Comparison of ENCODE assay signal across 9 mouse cellular contexts in genomic region chr11:101060126-101060525, GRCm38 (mm10). TPM values are rescaled to one million over a fixed set of nuclear protein-coding genes. Genes with fewer than 3 reads are reported as not detected.
DNase-seq lines count a peak whose midpoint lies in the region; ATAC-seq and TF ChIP-seq lines count a peak whose summit lies in the region.
"Had no signal": no experiment of that assay in that cellular context is flagged by ENCODE, and none has a peak within 500 bp of the region (broad histone marks: within the 10 kb centered on the region; RNA-seq: fewer than 3 reads in every experiment).

No protein-coding gene starts in this region.

- 0 out of 2 replicates have a peak, but pooled peaks have one; percentile 34 for TF ChIP-seq POLR2A in embryonic fibroblast, embryonic 13.5 days (IDR thresholded peaks at IDR 0.05; ENCODE audit: low read depth, low read length)

- no peak overlapping the region for H3K9ac ChIP-seq in hindbrain, embryonic 12.5 days
- 0 out of 2 replicates have a peak overlapping the region, but pooled peaks have one; percentile 19 for H3K9ac ChIP-seq in midbrain, postnatal 0 days (replicated peaks; ENCODE audit: low read length, poor library complexity, severe bottlenecking)

- H3K27me3 ChIP-seq in hindbrain, embryonic 12.5 days = no peaks in the 10 kb centered on the region
- H3K27me3 ChIP-seq in midbrain, postnatal 0 days (ENCODE audit: insufficient read depth, low read length) = no peaks in the 10 kb centered on the region

- DNase-seq in embryo, embryonic 10.5 days (ENCODE audit: low spot score) = peak; percentile 8
- no peak for DNase-seq in embryo, embryonic 11 days
- peak; percentile 96 for DNase-seq in NIH3T3 (ENCODE audit: low read depth)
- peak; percentile 53 for DNase-seq in left cerebral cortex, postnatal 4 days
- no peak for DNase-seq in midbrain, postnatal 0 days (ENCODE audit: low spot score)
- DNase-seq in T-cell, adult 2 months (ENCODE audit: low spot score) = no peak

- H3K4me1 ChIP-seq in embryonic fibroblast, embryonic 13.5 days (ENCODE audit: control insufficient read depth, insufficient read depth, low read length) = peaks cover 32% of the 10 kb centered on the region
- peaks cover 16% of the 10 kb centered on the region for H3K4me1 ChIP-seq in hindbrain, embryonic 12.5 days
- no peaks in the 10 kb centered on the region for H3K4me1 ChIP-seq in midbrain, postnatal 0 days (ENCODE audit: insufficient read depth, low read length)

- no peak for ATAC-seq in hindbrain, embryonic 12.5 days (ENCODE audit: low FRiP score)
- no peak for ATAC-seq in midbrain, postnatal 0 days (ENCODE audit: low FRiP score)

- peak overlapping the region; percentile 96 for H3K27ac ChIP-seq in embryonic fibroblast, embryonic 13.5 days (ENCODE audit: insufficient read depth, low read length)
- H3K27ac ChIP-seq in hindbrain, embryonic 12.5 days = peak overlapping the region; percentile 76
- H3K27ac ChIP-seq in midbrain, postnatal 0 days (ENCODE audit: low read depth, low read length) = peak overlapping the region; percentile 57; the same call in 1 of the 2 replicates

- intact Hi-C loops in left cerebral cortex, postnatal 4 days (cut with DNase I) = no loop called here

- WGBS in hindbrain, embryonic 12.5 days = 69% methylated on average over 8 of the region's 8 CpGs
- 67% methylated on average over 8 of the region's 8 CpGs for WGBS in midbrain, postnatal 0 days

- H3K4me2 ChIP-seq in hindbrain, embryonic 12.5 days (replicated peaks) = no peak overlapping the region
- H3K4me2 ChIP-seq in midbrain, postnatal 0 days (ENCODE audit: low read depth, low read length, poor library complexity, severe bottlenecking) = no peak overlapping the region

- peaks cover 85% of the 10 kb centered on the region for H3K36me3 ChIP-seq in hindbrain, embryonic 12.5 days
- H3K36me3 ChIP-seq in midbrain, postnatal 0 days (ENCODE audit: insufficient read depth, low read length) = peaks cover 78% of the 10 kb centered on the region

- H3K9me3 ChIP-seq in hindbrain, embryonic 12.5 days (replicated peaks) = no peaks in the 10 kb centered on the region
- H3K9me3 ChIP-seq in midbrain, postnatal 0 days (ENCODE audit: low read length) = no peaks in the 10 kb centered on the region

- TF ChIP-seq CTCF in embryonic fibroblast, embryonic 13.5 days (IDR thresholded peaks at IDR 0.05; ENCODE audit: borderline replicate concordance, insufficient read depth, low read length) = no peak
- no peak for TF ChIP-seq CTCF in midbrain, postnatal 0 days (IDR thresholded peaks at IDR 0.05)

- H3K4me3 ChIP-seq in embryonic fibroblast, embryonic 13.5 days (ENCODE audit: insufficient read depth, low read length) = no peak overlapping the region
- no peak overlapping the region for H3K4me3 ChIP-seq in hindbrain, embryonic 12.5 days
- H3K4me3 ChIP-seq in midbrain, postnatal 0 days (ENCODE audit: low read depth, low read length) = no peak overlapping the region

RNA-seq across cellular contexts. Expression of gene Naglu, which starts 9.7 kb away (rescaled TPM):
- polyA plus RNA-seq in embryonic fibroblast, embryonic 13.5 days (2011; ENCODE audit: insufficient read length, low read depth, missing spikeins) = 21.8 and 24.9 TPM in 2 replicates
- 13.3 and 13.7 TPM in 2 replicates for polyA plus RNA-seq in hindbrain, embryonic 12.5 days (2016; fragmentation: Nextera tagmentation; extraction: Ambion mirVana)
- 1 to 10 TPM; 8.3 to 9.6 TPM for total RNA-seq in left cerebral cortex, postnatal 4 days (2021)
- 20.9 and 22.2 TPM in 2 replicates for total RNA-seq in midbrain, postnatal 0 days (2014; rRNA removed)
- polyA plus RNA-seq in midbrain, postnatal 0 days (2015; fragmentation: Nextera tagmentation; extraction: Ambion mirVana) = 16.0 and 16.6 TPM in 2 replicates

RNA-seq across cellular contexts. Expression of gene Hsd17b1, which starts 18.1 kb away (rescaled TPM):
- polyA plus RNA-seq in embryonic fibroblast, embryonic 13.5 days (2011; ENCODE audit: insufficient read length, low read depth, missing spikeins) = 1.2 and 5.2 TPM in 2 replicates
- 0.23 and 0.26 TPM in 2 replicates for polyA plus RNA-seq in hindbrain, embryonic 12.5 days (2016; fragmentation: Nextera tagmentation; extraction: Ambion mirVana)
- total RNA-seq in left cerebral cortex, postnatal 4 days (2021) = under 1 TPM; 0.52 to 0.76 TPM
- total RNA-seq in midbrain, postnatal 0 days (2014; rRNA removed) = 0.27 TPM in 1 of 2 replicates, not detected in the other
- polyA plus RNA-seq in midbrain, postnatal 0 days (2015; fragmentation: Nextera tagmentation; extraction: Ambion mirVana) = not detected in 2 replicates
- total RNA-seq: hematopoietic stem cell, adult 5-6 weeks had no signal

RNA-seq across cellular contexts. Expression of gene Coasy, which starts 22.2 kb away (rescaled TPM):
- 14.9 and 15.0 TPM in 2 replicates for polyA plus RNA-seq in embryonic fibroblast, embryonic 13.5 days (2011; ENCODE audit: insufficient read length, low read depth, missing spikeins)
- polyA plus RNA-seq in hindbrain, embryonic 12.5 days (2016; fragmentation: Nextera tagmentation; extraction: Ambion mirVana) = 45.6 and 51.2 TPM in 2 replicates
- 10 to 100 TPM; 28.3 to 32.0 TPM for total RNA-seq in left cerebral cortex, postnatal 4 days (2021)
- total RNA-seq in midbrain, postnatal 0 days (2014; rRNA removed) = 41.8 and 48.7 TPM in 2 replicates
- 31.5 and 34.1 TPM in 2 replicates for polyA plus RNA-seq in midbrain, postnatal 0 days (2015; fragmentation: Nextera tagmentation; extraction: Ambion mirVana)

RNA-seq across cellular contexts. Expression of gene Mlx, which starts 27.0 kb away (rescaled TPM):
- 29.9 and 30.1 TPM in 2 replicates for polyA plus RNA-seq in embryonic fibroblast, embryonic 13.5 days (2011; ENCODE audit: insufficient read length, low read depth, missing spikeins)
- polyA plus RNA-seq in hindbrain, embryonic 12.5 days (2016; fragmentation: Nextera tagmentation; extraction: Ambion mirVana) = 62.1 and 62.4 TPM in 2 replicates
- total RNA-seq in left cerebral cortex, postnatal 4 days (2021) = 10 to 100 TPM; 39.0 to 47.3 TPM
- total RNA-seq in midbrain, postnatal 0 days (2014; rRNA removed) = 60.7 and 61.3 TPM in 2 replicates
- 64.1 and 67.8 TPM in 2 replicates for polyA plus RNA-seq in midbrain, postnatal 0 days (2015; fragmentation: Nextera tagmentation; extraction: Ambion mirVana)

RNA-seq across cellular contexts. Expression of gene Psmc3ip, which starts 35.1 kb away (rescaled TPM):
- 10.3 and 12.9 TPM in 2 replicates for polyA plus RNA-seq in embryonic fibroblast, embryonic 13.5 days (2011; ENCODE audit: insufficient read length, low read depth, missing spikeins)
- polyA plus RNA-seq in hindbrain, embryonic 12.5 days (2016; fragmentation: Nextera tagmentation; extraction: Ambion mirVana) = 30.5 and 34.3 TPM in 2 replicates
- 1 to 10 TPM; 7.7 to 9.1 TPM for total RNA-seq in left cerebral cortex, postnatal 4 days (2021)
- total RNA-seq in midbrain, postnatal 0 days (2014; rRNA removed) = 5.3 and 6.9 TPM in 2 replicates
- 8.9 and 10.3 TPM in 2 replicates for polyA plus RNA-seq in midbrain, postnatal 0 days (2015; fragmentation: Nextera tagmentation; extraction: Ambion mirVana)

Comparison
In these comparisons a context has a peak if more than half of its experiments do, and no peak if none do; other contexts are left out.
1. DNase-seq: peak in embryo, embryonic 10.5 days (single experiment), NIH3T3 (single experiment) and left cerebral cortex, postnatal 4 days (single experiment); none in embryo, embryonic 11 days (single experiment), midbrain, postnatal 0 days (single experiment) and T-cell, adult 2 months (single experiment).
2. Peak in every context shown above with its lines, with median percentiles within 50 percentile points of each other: H3K27ac ChIP-seq.